Mouse (Mus musculus) cortical plate, adult 2 months (tissue): ENCODE measurements around the gene Kptn.

ENCODE experiments used
- CTCF ChIP-seq: fragments of 200-500 bp; IDR thresholded peaks from 2 replicates; pipeline ENCODE4 v1.5.1; 2011; ENCODE audit warnings: mild to moderate bottlenecking, control low read depth, low read length; ENCODE audit not compliant: insufficient read depth; ENCODE audit errors: extremely low read depth
- POLR2A ChIP-seq: fragments of 200-500 bp; IDR thresholded peaks from 2 replicates; pipeline ENCODE4 v1.6.1; 2011; ENCODE audit warnings: mild to moderate bottlenecking, low read length, control low read depth; ENCODE audit not compliant: insufficient read depth; ENCODE audit errors: extremely low read depth

GRCm38 (mm10) chr7:16101081-16101480 is 18.6 kb upstream of the Kptn start:
- TF ChIP-seq POLR2A (no peak), CTCF (no peak)
